Mouse (Mus musculus) T-helper 1 cell (primary cell): Measurements from ENCODE around the gene Hes7.

Experiments
- in situ Hi-C: fragments of 300-600 bp; cut with MboI, MseI; formaldehyde crosslinking; loops from one replicate; pipeline ENCODE4 v1.15.1; 2025; ENCODE audit warnings: high pct_unique_total_duplicates

Gene Hes7

GRCm38 (mm10) chr11:69114621-69115020 is 5.6 kb upstream of the Hes7 start:
- in situ Hi-C loops = loop anchor here (25.0 kb wide), 1 partner anchor 1123 kb away; the partner anchor contains the start of genes 0610010K14Rik, Bcl6b, Gm21988 and Rnasek

GRCm38 (mm10) chr11:69116843-69117242 is 3.4 kb upstream of the Hes7 start:
- in situ Hi-C loops = loop anchor here (25.0 kb wide), 1 partner anchor 1120 kb away; the partner anchor contains the start of genes 0610010K14Rik, Bcl6b, Gm21988 and Rnasek

- in situ Hi-C loops = loop anchor here (25.0 kb wide), 1 partner anchor 1119 kb away; the partner anchor contains the start of genes 0610010K14Rik, Bcl6b, Gm21988 and Rnasek
Observed at GRCm38 (mm10) chr11:69117737-69118695, 2.2 kb upstream of the Hes7 start.

- in situ Hi-C loops = loop anchor here (25.0 kb wide), 1 partner anchor 1119 kb away; the partner anchor contains the start of genes 0610010K14Rik, Bcl6b, Gm21988 and Rnasek
Observed at GRCm38 (mm10) chr11:69118765-69119164, 1.4 kb upstream of the Hes7 start.

GRCm38 (mm10) chr11:69119446-69120155 is 603 bp upstream of the Hes7 start:
- in situ Hi-C loops = loop anchor here (5.0 to 25.0 kb wide), 3 partner anchors 57 to 1118 kb away; partner anchors contain the start of genes 0610010K14Rik, Bcl6b, Gm21988 and Rnasek

GRCm38 (mm10) chr11:69121001-69121740 is 967 bp downstream of the Hes7 start:
- in situ Hi-C loops = loop anchor here (5.0 to 25.0 kb wide), 3 partner anchors 59 to 1116 kb away; partner anchors contain the start of genes 0610010K14Rik, Bcl6b, Gm21988 and Rnasek

GRCm38 (mm10) chr11:69121741-69122335 is 1.6 kb downstream of the Hes7 start:
- in situ Hi-C loops = loop anchor here (5.0 to 25.0 kb wide), 3 partner anchors 60 to 1115 kb away; partner anchors contain the start of genes 0610010K14Rik, Bcl6b, Gm21988 and Rnasek

GRCm38 (mm10) chr11:69122336-69122951 is 2.2 kb downstream of the Hes7 start, which contains the start of gene 9130213A22Rik:
TSS of gene 9130213A22Rik (minus strand) at chr11:69122589.
- in situ Hi-C loops = loop anchor here (5.0 to 25.0 kb wide), 3 partner anchors 60 to 1115 kb away; partner anchors contain the start of genes 0610010K14Rik, Bcl6b, Gm21988 and Rnasek

- in situ Hi-C loops = loop anchor here (5.0 to 25.0 kb wide), 3 partner anchors 61 to 1114 kb away; partner anchors contain the start of genes 0610010K14Rik, Bcl6b, Gm21988 and Rnasek
Observed at GRCm38 (mm10) chr11:69123056-69123692, 3.0 kb downstream of the Hes7 start.

- in situ Hi-C loops = loop anchor here (5.0 to 25.0 kb wide), 3 partner anchors 62 to 1113 kb away; partner anchors contain the start of genes 0610010K14Rik, Bcl6b, Gm21988 and Rnasek
Observed at GRCm38 (mm10) chr11:69123693-69124497, 3.7 kb downstream of the Hes7 start.

- in situ Hi-C loops = loop anchor here (5.0 to 25.0 kb wide), 3 partner anchors 62 to 1113 kb away; partner anchors contain the start of genes 0610010K14Rik, Bcl6b, Gm21988 and Rnasek
Observed at GRCm38 (mm10) chr11:69124498-69124847, 4.3 kb downstream of the Hes7 start.

GRCm38 (mm10) chr11:69125041-69125851 is 5.0 kb downstream of the Hes7 start:
- in situ Hi-C loops = loop anchor here (10.0 kb wide), 1 partner anchor 920 kb away; no protein-coding TSS in a partner anchor

GRCm38 (mm10) chr11:69125852-69125918 is 5.5 kb downstream of the Hes7 start, which contains the start of gene Aloxe3:
TSS of gene Aloxe3 (plus strand) at chr11:69125896.
- in situ Hi-C loops = loop anchor here (10.0 kb wide), 1 partner anchor 921 kb away; no protein-coding TSS in a partner anchor

- in situ Hi-C loops = loop anchor here (10.0 kb wide), 1 partner anchor 921 kb away; no protein-coding TSS in a partner anchor
Observed at GRCm38 (mm10) chr11:69125919-69126705, 5.9 kb downstream of the Hes7 start.

GRCm38 (mm10) chr11:69126706-69127095 is 6.5 kb downstream of the Hes7 start:
- in situ Hi-C loops = loop anchor here (10.0 kb wide), 1 partner anchor 922 kb away; no protein-coding TSS in a partner anchor

- in situ Hi-C loops = loop anchor here (10.0 kb wide), 1 partner anchor 924 kb away; no protein-coding TSS in a partner anchor
Observed at GRCm38 (mm10) chr11:69128426-69129122, 8.4 kb downstream of the Hes7 start.
